Mouse (Mus musculus): ENCODE results near the gene Wwc2.

Gene Wwc2

DNA sequence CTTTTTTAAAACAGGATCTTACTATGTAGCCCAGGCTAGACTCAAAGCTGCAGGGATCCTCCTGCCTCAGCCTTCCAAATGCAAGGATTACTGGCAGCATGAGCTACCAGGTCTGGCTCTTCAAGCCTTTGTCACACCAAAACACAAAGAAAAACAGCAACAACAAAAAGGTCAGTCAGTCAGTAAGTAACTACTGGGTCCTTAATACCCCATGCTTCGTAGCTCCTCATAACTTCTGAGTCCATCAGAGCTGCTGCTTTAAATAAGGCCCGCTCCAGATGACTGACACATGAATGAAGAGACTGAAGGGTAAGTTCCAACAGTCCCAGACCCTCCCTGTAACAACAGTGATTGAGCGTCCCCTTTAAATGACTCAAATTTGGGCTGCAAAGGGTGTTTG, 90.8 kb downstream of the Wwc2 start:
- DNase-seq = no peak

DNA sequence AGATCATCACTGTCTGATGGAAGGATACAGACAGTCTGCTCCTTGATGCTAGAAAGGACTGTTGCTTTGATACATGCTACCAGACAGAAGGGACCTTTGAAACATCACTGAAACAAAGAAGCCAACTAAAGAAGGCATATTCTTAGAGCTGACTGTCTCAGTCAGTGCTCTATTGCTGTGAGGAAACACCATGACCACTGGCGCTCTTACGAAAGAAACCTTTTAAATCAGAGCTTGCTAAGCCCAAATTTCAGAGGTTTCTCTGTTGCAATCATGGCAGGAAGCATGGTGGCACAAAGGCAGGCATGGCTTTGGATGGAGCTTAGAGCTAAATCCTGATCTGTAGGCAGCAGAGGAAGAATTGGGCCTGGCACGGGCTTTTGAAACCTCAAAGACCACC, 98.3 kb downstream of the Wwc2 start:
- DNase-seq = no peak

DNA sequence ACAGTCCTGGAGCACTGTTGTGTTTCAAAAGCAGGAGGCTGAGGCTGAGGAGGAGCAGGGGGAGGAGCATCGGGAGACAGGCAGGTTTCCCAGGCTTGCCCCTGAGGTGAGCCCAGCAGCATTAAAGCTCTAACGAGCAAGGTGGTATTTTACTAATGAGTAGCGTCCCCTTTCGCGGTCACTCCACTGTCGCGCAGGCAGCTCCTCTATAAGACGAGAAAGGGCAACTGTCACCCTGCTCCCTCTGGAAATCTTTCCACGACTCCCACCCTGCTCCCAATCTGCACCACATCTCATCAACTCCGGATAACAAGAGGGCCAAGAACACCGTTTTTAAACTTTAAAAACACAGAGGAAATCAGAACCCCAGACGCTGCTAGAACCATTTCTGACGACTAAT, 99.1 kb downstream of the Wwc2 start:
- no peak for DNase-seq

DNA sequence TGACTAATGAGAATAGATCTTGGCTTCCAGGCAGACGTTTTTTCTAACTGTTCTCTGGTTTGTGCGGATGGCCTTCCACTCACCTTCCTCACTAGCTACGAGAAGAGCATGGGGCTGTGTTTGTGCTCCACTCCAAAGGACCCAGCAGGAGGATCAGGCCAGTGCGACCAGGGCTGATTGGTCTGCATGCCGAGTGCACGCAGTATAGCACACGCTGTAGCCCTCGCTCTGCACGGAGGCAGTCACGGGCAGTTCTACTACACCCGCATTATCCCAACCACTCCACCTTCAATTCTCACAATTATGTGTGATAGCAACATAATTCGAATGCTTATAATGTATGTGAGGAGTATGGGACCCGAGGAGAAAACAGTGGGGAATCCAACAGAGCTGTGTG, 99.9 kb downstream of the Wwc2 start:
- no peak for DNase-seq

DNA sequence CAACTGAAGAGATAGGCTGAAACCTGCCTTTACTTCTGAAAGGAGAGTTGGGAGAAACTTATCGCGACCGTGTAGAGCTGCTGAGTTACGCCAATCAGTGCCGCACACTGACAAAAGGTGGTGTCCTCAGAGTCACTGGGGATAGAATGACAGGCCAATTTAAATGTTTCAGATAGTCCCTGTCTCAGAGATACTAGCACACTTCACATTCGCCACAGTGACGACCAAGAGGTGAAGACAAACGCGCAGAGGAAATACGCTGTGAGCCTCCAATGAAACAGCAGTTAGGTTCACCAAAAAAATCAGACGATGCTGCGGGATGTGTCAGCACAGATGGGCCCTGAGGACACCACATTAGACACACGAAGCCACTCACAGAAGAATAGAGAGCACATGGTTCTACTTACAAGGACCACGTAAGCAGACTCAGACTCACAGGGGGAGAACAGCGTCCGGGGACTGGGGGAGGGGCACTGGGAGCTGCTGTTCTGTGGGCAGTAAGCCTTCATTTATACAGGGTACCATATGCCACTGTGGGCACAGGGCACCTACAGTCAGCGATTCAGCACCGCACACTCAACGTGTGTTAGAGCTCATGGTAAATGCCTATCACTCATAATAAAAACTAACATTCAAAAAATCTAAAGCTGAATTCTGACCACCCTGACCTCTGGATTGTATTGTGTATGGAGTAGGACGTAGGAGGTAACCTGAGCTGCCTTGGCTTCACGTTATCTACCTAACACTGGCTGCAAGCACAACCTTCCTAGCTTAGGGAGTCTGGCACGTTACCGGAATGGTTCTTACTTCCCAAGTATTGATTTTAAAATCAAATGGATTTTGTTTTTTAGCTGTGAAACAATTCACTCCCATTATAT, 100.5 kb downstream of the Wwc2 start:
- no peak for DNase-seq

DNA sequence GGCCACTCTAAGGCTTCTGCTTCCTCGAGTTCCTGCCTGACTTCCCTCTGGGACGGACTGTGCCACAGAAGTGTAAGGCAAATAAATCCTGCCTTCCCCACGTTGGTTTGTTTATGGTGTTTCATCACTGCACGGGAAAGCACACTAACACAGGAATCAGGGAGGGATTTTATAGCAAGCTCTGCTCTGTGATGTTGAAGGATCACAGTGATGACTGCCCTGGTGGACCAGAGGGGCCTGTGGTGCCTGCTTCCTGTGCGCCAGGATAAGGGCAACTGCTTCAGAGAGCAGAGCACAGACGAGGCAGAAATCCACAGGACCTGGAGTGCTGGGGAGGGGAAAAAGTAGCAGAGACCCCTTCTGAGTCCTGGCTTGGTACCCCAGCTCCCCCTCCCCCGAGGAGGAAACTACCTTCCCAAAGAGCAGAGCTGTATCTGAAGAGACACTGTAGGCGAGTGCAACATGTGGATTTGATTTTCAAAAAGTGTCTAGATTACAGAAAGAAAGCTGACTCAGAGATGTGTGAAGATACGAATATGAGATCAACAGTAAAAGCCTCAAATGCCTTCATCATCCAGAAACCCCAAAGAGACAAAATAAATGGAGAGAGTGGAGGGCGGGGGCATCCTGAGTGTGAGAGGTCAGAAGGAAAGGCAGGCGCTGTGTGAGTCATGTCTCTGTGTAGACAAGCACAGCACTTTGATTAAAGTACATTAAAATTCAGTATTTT, 101.7 kb downstream of the Wwc2 start:
- DNase-seq = no peak

DNA sequence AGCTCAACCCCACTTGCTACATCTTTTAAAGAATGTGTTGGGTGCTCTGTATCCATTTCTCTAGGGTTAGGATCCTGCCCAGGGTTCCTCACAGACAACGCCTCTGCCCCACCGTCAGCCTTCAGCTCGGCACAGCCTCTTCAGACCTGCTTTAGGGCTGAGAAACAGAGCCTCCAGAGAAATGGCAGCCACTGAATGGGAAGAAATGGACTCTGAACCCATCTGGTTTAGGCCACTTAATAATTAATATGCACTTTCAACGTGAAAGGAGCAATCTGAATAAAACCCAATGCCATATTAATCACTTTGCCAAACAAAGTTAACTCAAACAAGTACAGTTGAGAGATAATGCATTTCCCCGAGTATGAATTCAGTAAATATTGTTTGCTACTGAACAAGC, 106.4 kb downstream of the Wwc2 start:
- no peak for DNase-seq

DNA sequence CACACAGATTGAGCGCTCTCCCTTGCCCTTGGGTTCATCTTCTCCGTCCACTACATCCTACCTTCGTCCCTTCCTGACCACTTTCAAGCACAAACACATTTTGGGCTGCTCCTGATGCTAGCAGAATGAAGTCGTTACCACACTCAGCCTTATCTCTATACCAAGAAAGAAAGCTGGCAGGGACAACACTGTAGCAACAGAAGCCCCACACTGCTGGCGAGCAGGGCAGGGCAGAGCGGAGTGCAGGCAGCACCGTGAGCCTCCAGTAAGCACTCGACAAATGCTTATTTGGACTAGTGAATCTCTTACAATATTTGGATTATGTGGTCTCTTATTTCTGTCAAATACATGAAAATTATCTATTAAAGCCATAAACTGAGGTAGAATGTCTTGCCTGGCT, 107.0 kb downstream of the Wwc2 start:
- no peak for DNase-seq

DNA sequence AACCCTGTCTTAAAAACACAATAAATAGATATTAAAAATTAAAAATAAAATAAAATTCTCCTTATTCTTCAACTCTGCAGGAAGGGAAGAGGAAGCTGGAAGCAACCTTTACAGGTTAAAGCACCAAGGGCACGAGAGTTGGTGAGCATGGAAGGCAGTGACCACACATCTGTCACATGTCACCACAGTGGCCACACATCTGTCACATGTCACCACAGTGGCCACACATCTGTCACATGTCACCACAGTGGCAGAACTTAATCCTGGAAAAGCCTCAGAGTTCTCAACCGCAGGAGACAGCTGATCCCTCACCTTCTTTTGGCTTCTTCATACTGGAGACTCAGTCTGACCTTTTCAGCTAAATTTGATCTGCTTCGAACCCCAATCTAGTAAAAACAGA, 112.2 kb downstream of the Wwc2 start:
- no peak for DNase-seq

DNA sequence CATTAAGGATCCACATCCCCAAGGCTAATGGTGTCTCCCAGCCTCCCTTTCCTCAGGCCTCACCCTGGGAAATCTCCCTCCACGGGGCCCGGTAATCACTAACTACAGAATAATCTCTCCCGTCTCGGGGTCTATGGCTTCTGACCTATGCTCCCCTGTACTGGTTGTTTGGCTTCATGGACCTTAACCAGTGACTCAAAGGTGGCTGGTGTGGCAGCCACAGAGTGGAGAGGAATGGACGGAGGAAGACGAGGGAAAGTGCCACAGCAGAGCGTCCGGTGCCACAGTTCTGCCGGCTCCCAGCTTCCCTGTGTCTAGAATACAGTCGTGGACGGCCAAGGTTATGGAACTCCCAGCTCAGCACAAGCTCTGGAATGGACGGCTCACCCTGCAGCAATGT, 114.9 kb downstream of the Wwc2 start:
- DNase-seq = no peak

DNA sequence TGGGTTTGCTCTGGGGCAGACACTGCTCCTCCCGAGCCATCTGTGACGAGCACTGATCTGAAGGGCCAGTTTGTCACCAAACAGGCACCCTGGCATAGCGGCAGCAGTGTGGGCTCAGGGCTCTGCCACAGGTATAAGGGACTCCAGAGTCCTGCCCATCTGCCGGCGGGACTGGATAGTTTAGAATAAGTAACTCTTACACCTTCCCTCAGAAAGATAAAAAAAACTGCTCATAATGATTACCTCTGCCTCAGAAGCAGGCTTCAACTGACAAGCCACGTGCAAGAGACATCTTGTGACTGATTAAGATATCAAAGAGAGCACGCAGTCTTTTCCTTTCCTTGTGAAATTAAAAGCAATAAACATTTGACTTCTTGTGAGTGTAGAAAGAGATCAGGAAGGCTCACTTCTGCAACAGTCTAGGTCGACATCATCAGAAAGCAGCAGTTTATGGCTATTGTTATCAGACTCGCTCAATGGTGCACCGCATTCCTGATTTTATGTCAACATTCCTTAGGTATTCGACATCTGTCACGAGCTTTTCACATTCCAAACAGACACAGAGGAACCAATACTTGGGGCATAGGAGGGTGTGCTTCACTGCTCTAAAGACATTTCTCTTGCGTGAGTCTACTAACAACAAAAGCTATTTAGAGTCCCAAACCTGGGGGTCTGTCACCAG, 116.1 kb downstream of the Wwc2 start:
- DNase-seq = no peak

DNA sequence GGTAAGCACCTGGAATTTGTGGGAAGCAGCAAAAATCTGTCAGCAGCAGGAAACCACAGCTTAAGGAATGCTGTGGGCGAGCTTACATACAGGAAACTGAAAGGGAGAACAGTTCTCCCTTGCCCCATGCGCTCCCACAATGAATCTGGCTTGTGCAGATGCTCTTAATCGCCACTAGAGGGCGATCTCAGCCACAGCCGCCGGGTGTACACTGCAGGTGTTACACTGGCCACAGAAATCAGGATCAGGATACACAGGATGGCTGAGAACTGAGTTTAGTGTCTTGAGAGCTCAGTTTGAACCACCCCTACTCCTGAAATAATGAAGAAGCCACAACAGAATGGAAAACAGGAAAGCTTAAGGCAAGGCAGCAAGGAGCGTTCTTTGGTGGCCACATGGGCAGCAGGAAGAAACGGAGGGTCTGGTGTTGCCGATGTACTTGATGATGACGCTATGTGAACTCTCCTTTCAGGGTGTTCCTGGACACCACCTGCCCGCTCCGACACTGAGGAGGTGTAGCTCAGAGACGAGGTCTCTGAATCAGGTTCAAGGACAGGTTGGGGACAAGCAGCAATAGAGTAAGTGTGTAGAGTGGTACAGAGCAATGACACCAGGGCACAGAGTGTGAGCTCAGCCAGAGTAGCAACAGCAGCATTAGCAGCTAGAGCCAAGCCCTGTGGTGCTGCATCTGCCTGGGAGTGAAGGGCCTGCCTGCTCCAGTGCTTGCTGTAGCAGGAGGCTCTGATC, 118.2 kb downstream of the Wwc2 start:
- DNase-seq = peak; percentile 18

DNA sequence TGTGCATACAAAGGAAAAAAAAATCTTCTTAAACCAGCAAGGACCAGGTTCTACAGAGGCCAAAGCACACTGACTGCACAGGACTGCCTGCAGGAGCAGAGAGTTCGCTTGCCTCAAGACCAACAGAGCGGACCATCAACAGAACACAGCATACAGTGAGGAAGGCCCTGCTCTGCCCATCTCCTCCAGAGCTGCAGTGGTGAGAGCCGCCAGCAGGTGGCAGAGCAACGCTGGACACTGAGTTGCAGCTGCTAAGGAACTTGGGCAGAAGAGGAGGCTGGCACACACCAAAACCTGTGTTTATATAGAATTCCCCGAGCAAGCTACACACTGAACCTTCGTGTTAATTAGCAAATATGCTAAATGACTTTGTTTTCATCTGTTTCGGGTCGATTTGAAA, 123.7 kb downstream of the Wwc2 start:
- peak; percentile 75 for DNase-seq

DNA sequence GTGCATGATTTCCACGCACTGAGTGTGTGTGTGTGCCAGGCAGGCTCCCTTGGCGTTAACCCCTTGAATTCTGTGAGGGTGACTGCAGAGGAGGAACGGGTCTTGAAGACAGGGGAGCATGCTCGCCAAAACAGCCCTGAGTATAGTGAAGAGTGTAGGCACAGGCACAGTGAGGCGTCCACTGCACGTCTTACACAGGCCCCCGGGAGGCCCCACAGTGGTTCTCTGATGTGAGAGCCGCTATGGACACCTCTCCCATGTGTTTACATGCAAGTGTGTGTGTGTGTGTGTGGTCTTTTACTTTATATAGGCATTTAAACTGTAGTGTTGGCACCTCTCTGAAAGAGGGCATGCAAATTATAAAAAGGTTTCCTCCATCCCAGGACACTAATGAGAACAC, 124.2 kb downstream of the Wwc2 start:
- no peak for DNase-seq

DNA sequence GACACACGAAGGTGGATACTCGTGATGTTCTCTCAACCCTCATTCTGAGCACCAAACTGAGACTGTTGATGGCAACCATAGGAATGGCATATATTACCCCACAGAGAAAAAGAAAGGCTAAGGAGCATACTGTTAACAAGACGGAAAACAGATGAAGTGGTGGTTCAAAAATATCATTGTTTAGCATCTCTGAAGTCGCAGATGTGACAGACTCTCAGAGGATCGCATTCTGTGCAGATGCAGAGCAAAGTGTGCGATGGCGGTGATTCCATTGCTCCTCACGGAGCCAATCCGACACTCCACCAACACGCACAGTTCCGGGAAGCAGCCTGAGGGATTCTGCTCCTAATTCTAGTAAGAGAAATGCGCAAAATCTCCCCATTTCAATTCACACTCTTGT, 131.5 kb downstream of the Wwc2 start:
- no peak for DNase-seq

DNA sequence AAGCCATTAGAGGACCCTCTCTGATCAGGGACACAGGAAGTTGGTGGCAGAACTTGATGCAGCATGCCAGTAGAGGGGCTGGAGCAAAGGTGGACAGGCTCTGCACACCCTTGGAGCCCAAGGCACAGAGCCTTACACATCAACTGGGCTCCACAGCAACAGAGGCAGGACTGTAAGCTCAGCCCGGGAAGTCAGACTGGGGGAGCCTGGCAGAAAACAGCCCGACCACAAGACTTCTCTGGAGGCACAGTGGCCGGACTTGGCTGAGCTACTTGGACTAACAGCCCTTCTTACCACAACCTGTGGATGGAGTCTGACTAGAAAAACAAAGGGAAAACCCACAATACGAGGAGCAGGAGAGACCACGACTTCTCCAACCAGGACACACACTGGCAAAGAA, 137.4 kb downstream of the Wwc2 start:
- DNase-seq = no peak

DNA sequence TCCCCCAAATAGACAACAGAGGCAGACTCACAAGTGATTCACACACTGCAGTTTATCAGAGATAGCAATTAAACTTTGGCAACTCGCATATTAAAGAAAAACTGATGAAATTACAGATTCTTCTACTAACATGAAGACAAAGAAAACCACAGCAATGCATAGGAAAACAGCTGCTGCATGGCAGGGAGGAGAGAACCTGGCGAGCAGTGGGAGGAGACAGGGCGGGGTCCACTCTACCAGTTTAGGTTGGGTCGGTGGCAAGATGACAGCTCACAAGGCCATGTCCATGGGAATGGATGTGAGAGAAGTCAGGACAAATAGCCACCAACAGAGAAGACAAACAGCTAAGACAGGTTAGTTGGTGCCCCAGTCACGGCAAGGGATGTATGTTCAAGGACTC, 138.0 kb downstream of the Wwc2 start:
- DNase-seq = no peak

DNA sequence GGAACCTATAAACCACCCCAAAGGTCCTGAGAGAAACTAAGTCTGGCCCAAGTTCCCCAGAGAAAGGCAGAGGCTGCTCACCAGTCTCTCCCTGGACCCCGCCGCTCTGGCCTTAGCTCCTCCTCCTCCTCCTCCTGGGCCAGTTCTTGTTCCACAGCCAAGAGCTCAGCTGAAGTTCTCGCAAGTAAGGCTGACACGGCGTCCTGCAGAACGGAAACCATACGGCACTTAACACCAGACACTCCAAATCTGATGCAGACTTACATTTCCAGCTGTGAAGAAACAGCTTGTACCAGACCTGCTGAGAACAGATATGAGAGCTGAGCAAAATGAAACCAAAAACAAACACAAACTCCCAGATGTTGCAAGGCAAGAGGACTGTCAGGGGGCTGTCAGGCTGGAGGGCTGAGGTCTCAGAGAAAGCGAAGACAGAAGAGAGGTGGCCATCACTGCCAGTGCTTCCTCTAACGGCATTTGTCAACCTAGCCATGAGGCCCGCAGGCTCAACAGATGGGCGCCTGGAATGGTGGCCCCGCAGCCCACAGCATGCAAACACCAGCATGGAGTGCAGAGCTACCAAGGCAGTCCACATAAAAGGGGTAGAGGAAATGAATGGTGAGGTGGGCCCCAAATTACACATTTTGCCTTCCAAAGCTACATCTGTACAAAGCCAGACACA, 138.8 kb downstream of the Wwc2 start:
- DNase-seq = peak; percentile 24

DNA sequence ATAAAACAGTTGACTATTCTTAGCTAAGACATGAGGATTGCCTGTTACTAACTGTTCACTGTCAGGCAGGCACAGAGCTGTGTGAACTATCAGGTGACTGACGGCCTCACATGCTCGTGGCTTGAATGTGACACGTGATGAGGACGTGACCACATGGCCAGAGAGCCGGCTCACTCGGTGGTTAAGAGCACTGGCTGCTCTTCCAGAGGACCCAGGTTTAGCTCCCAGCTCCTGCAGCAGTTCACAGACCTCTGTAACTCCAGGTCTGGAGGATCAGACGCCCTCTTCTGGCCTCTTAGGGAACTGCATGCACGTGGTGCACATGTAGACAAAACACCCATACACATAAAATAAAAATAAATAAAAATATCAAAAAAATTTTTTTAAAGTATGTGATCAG, 140.9 kb downstream of the Wwc2 start:
- no peak for DNase-seq

DNA sequence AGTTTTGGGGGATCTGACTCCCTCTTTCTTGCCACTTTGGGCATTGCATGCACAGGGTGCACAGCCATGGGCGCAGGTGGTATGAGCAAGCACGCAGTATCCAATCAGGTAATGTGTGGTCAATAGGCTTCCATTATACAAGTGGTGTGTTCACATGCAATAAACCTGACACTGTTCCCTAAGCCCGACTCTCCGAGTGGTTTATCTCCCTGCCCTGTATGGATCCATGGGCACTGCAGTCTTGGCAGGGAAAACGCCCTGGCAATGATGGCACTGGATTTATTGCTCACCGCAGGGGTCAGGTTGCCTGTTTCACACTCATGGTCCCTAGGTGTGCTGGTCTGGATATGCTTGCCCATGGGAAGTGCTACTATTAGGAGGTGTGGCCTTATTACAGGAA, 142.8 kb downstream of the Wwc2 start:
- no peak for DNase-seq

DNA sequence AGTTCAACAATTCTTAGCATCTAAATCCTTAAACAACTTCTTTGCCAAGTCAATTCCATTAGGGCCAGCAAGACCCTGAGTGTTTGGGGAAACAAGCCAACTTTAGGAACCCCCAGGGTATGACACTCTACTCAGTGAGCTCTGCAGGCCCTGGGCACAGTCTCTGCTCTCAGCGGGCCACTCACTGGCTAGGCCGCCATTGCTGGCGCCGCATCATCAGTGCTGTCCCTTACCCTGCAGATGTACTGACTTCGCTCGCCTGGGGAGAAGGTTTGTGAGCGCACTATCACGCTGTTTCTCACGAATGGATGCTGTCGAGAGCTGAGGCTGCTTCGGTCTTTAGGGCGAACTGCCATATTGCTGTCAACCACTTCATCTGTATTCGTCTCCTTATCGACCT, 143.6 kb downstream of the Wwc2 start:
- no peak for DNase-seq

DNA sequence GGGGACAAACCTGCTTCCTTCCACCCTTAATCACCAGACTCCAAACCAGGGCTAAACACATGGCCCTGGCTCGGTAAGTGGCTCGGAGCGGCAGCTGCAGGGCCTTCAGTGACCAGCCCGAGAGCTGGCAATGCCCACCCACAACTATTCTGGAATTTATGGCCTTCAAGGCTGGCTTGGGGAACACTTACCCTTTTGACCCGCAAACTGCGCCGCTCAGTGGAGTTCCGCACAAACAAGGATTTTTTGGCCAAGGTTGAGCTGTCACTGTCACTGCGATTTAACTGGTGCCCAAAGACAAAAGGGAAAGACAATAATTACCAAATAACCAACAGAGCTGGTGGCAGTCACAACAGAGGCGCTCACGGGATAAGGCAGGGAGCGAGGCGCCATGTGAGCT, 144.8 kb downstream of the Wwc2 start:
- no peak for DNase-seq

DNA sequence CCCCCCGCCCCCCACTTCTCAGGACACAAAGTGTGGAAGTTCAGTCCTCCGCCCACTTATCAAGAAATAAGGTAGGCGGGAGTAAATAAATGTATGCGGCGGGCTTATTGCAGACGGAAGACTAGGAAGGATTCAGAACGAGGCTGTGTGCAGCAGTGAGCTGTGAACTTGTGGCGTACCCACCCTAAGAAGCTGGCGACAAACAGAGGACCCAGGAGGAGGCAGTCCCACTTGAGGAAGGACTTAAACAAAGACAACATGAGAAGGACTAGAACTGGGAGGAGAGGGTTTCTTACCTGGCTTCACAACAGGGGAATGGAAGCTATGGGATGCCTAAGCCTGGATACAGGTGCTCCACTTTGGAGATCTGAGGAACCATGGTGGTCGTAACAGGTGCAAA, 147.1 kb downstream of the Wwc2 start:
- no peak for DNase-seq

Data from liver (tissue).